12 mouse cellular contexts compared by ENCODE assay signal in the genomic region with DNA sequence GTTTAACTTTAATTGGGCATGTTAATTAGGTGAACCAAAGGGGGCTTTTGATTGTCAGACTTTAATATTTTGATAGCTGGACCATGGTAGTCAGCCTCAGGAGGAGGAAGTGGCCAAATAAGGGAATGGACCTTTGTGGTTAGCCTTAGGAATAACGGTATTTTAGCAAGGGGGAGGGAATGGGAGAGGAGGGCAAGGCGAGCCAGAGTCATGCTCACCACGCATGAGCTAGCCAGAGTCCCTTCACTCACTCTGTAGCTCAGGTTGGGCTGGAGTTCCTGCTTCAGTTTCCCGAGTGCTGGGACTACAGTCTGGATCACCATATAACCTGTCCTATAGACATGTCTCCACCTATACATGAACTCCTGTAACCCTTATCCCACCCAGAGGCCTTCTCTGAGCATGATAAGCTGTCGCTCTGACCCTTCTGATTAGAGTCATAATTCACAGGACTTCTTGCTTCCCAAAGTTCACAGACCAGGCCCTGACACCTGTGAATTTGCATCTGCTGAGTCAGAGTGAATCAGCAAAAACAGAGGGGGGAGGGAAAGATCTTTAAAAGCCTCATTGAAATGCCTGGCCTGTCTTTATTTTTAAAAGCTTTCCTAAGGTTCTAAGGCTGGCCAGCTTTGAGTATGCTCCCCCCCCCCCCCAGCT. TPM values are rescaled to one million over a fixed set of nuclear protein-coding genes. Genes with fewer than 3 reads are reported as not detected.
DNase-seq lines count a peak whose midpoint lies in the region; ATAC-seq and TF ChIP-seq lines count a peak whose summit lies in the region.
"Had no signal": no experiment of that assay in that cellular context is flagged by ENCODE, and none has a peak within 500 bp of the region (broad histone marks: within the 10 kb centered on the region; RNA-seq: fewer than 3 reads in every experiment).

No protein-coding gene starts in this region.

- peak overlapping the region; percentile 53 for H3K27ac ChIP-seq in heart, embryonic 10.5 days
- H3K27ac ChIP-seq: forebrain, embryonic 13.5 days; lung, embryonic 15.5 days; midbrain, embryonic 15.5 days had no signal

- peak; percentile 42 for ATAC-seq in G1E (ENCODE audit: extremely low read depth, insufficient number of reproducible peaks, low FRiP score, poor library complexity, severe bottlenecking)
- peak; percentile 76 for ATAC-seq in erythroid progenitor cell, adult 5-6 weeks (replicated peaks; ENCODE audit: low FRiP score, poor library complexity, severe bottlenecking)
- ATAC-seq in megakaryocyte progenitor cell, adult 5-6 weeks (replicated peaks; ENCODE audit: poor library complexity), result peak; percentile 51
- no peak for ATAC-seq in activated CD4-positive, CD25-positive, alpha-beta regulatory T cell, adult 4 months
- ATAC-seq: forebrain, embryonic 13.5 days; midbrain, embryonic 15.5 days had no signal

- no peaks in the 10 kb centered on the region for H3K9me3 ChIP-seq in heart, embryonic 10.5 days
- H3K9me3 ChIP-seq in G1E (replicated peaks), result no peaks in the 10 kb centered on the region
- H3K9me3 ChIP-seq: forebrain, embryonic 13.5 days; lung, embryonic 15.5 days; midbrain, embryonic 15.5 days had no signal

- peak; percentile 81 for DNase-seq in heart, embryonic 10.5 days (ENCODE audit: low spot score)
- DNase-seq in heart, adult 8-10 months (ENCODE audit: low spot score), result no peak
- DNase-seq in G1E (ENCODE audit: low spot score), result peak; percentile 36
- no peak for DNase-seq in cerebellum, postnatal 25 days
- DNase-seq in ovary, postnatal 36 days (ENCODE audit: low spot score), result no peak
- DNase-seq: embryo, embryonic 11 days had no signal

- H3K36me3 ChIP-seq in heart, embryonic 10.5 days, result no peaks in the 10 kb centered on the region
- H3K36me3 ChIP-seq in G1E (replicated peaks), result no peaks in the 10 kb centered on the region
- H3K36me3 ChIP-seq: lung, embryonic 15.5 days; midbrain, embryonic 15.5 days had no signal

- no peaks in the 10 kb centered on the region for H3K27me3 ChIP-seq in heart, embryonic 10.5 days (ENCODE audit: insufficient read depth, poor library complexity, severe bottlenecking)
- no peaks in the 10 kb centered on the region for H3K27me3 ChIP-seq in G1E (ENCODE audit: insufficient read depth, low read length)
- H3K27me3 ChIP-seq: forebrain, embryonic 13.5 days; lung, embryonic 15.5 days; midbrain, embryonic 15.5 days had no signal

- H3K4me1 ChIP-seq in heart, embryonic 10.5 days, result peaks cover 31% of the 10 kb centered on the region
- H3K4me1 ChIP-seq in G1E (ENCODE audit: insufficient read depth, low read depth, low read length), result peaks cover 83% of the 10 kb centered on the region
- H3K4me1 ChIP-seq: forebrain, embryonic 13.5 days; midbrain, embryonic 15.5 days had no signal

- no peak overlapping the region for H3K4me3 ChIP-seq in heart, embryonic 10.5 days
- peak overlapping the region; percentile 14; the same call in 1 of the 2 replicates for H3K4me3 ChIP-seq in G1E (ENCODE audit: low read depth, low read length)
- H3K4me3 ChIP-seq: forebrain, embryonic 13.5 days; lung, embryonic 15.5 days; midbrain, embryonic 15.5 days had no signal

- 65% methylated on average over 5 of the region's 5 CpGs for WGBS in heart, embryonic 10.5 days

- TF ChIP-seq CTCF in G1E (IDR thresholded peaks at IDR 0.05; ENCODE audit: low read depth, low read length), result no peak

RNA-seq across cellular contexts. Expression of a gene that starts 10.4 kb away (rescaled TPM):
- polyA plus RNA-seq in heart, embryonic 10.5 days (2016; fragmentation: Nextera tagmentation; extraction: Ambion mirVana), result 1.1 and 4.1 TPM in 2 replicates
- 1 to 10 TPM in 1 of 4 experiments, under 1 TPM in 2, not detected in 1; 0.38 to 1.5 (median 0.90) TPM for total RNA-seq in heart, adult 8-10 months (2022)
- total RNA-seq in G1E (2014; fragmentation: Nextera tagmentation) (2.4 and 6.3 TPM in 2 replicates), G1E (2017) (0.11 and 0.99 TPM in 2 replicates)
- polyA plus RNA-seq in G1E (2012), result 0.28 and 0.32 TPM in 2 replicates
- 19.3 and 31.0 TPM in 2 replicates for total RNA-seq in erythroid progenitor cell, adult 5-6 weeks (2015; ENCODE audit: low replicate concordance)
- 14.5 and 33.0 TPM in 2 replicates for total RNA-seq in erythroid progenitor cell, adult 5-6 weeks (2017; ENCODE audit: low replicate concordance)
- total RNA-seq in megakaryocyte progenitor cell, adult 5-6 weeks (2015), result 132 and 146 TPM in 2 replicates
- total RNA-seq in megakaryocyte progenitor cell, adult 5-6 weeks (2017), result 44.7 and 52.2 TPM in 2 replicates
- polyA plus RNA-seq in activated CD4-positive, CD25-positive, alpha-beta regulatory T cell, adult 4 months (2017; shearing (Covaris generic)), result 100 to 1,000 TPM in 1 of 2 experiments, 10 to 100 TPM in 1; 82.2 to 161 TPM

Comparison
In these comparisons a context has a peak if more than half of its experiments do, and no peak if none do; other contexts are left out.
1. DNase-seq: peak in heart, embryonic 10.5 days (single experiment) and G1E (single experiment); none in heart, adult 8-10 months (single experiment), cerebellum, postnatal 25 days (0 of 2) and ovary, postnatal 36 days (single experiment).